Mouse (Mus musculus) 416B (cell line): ENCODE measurements around the gene Myl6b.

Experiments used
- DNase-seq: peaks from one replicate; pipeline ENCODE4 v3.0.0; 2011; ENCODE audit warnings: low read depth

Myl6b gene

GRCm38 (mm10) chr10:128498590-128498989 lies at the start of gene Myl6b:
Myl6b (minus strand) TSS chr10:128498685.
- peak; percentile 100 for DNase-seq

- DNase-seq = peak; percentile 100
These were observed 49.0 kb upstream of the Myl6b start, which contains the start of gene Zc3h10 for GRCm38 (mm10) chr10:128547361-128548032. Zc3h10 (minus strand) TSS chr10:128547774.

GRCm38 (mm10) chr10:128546787-128547186 lies 48.3 kb upstream of the Myl6b start:
- no peak for DNase-seq

- DNase-seq = peak; percentile 87
These were observed 47.9 kb upstream of the Myl6b start for GRCm38 (mm10) chr10:128546361-128546760.

- no peak for DNase-seq
These were observed 47.0 kb upstream of the Myl6b start for GRCm38 (mm10) chr10:128545570-128545898.

GRCm38 (mm10) chr10:128544674-128545569 lies 46.4 kb upstream of the Myl6b start:
- no peak for DNase-seq

- no peak for DNase-seq
These were observed 45.7 kb upstream of the Myl6b start for GRCm38 (mm10) chr10:128544151-128544657.

GRCm38 (mm10) chr10:128543100-128543499 lies 44.6 kb upstream of the Myl6b start:
- DNase-seq = no peak

GRCm38 (mm10) chr10:128538340-128538870 lies 39.9 kb upstream of the Myl6b start:
- no peak for DNase-seq

GRCm38 (mm10) chr10:128536266-128536940 lies 37.9 kb upstream of the Myl6b start:
- peak; percentile 98 for DNase-seq

- DNase-seq = no peak
These were observed 37.3 kb upstream of the Myl6b start for GRCm38 (mm10) chr10:128535624-128536265.

GRCm38 (mm10) chr10:128535206-128535605 lies 36.7 kb upstream of the Myl6b start:
- DNase-seq = peak; percentile 62

- DNase-seq = peak; percentile 85
These were observed 28.2 kb upstream of the Myl6b start for GRCm38 (mm10) chr10:128526366-128527356.

- DNase-seq = peak; percentile 100
These were observed 27.3 kb upstream of the Myl6b start, which contains the start of gene Esyt1 for GRCm38 (mm10) chr10:128525671-128526308. Esyt1 (minus strand) TSS chr10:128525871.

- DNase-seq = peak; percentile 84
These were observed 26.5 kb upstream of the Myl6b start for GRCm38 (mm10) chr10:128524732-128525662.

GRCm38 (mm10) chr10:128524111-128524731 lies 25.7 kb upstream of the Myl6b start:
- DNase-seq = no peak

GRCm38 (mm10) chr10:128522351-128522750 lies 23.9 kb upstream of the Myl6b start:
- no peak for DNase-seq

- DNase-seq = no peak
These were observed 22.1 kb upstream of the Myl6b start for GRCm38 (mm10) chr10:128520591-128520990.
